Mouse (Mus musculus) megakaryocyte, embryonic 14.5 days (primary cell): ENCODE results near the gene Zkscan14.

Source experiments
- FLI1 ChIP-seq: IDR thresholded peaks from 2 replicates; pipeline ENCODE4 v1.6.1; 2012; ENCODE audit warnings: low read length, inconsistent platforms, mixed read lengths
- GATA1 ChIP-seq: IDR thresholded peaks from 3 replicates; pipeline ENCODE4 v1.6.1; 2012; ENCODE audit warnings: mixed read lengths, low read length, inconsistent platforms, borderline replicate concordance

DNA sequence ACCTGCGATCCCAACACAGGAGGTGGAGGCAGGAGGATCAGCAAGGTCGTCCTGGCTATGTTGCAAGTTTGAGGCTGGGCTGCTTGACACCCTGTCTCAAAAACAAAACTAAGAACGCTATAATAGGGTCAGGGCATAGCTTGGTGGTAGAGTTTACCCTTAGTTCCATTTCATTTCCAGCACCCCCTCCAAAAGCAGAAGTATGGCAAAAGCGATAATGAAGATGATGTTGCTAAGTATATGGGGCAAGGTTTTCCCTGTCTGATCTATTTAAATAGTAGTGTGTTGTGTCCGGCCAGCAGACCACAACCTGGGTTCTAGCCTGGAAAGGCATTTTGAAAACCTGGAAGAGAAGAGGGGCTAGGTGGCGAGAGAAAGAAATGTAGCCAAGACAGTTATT lies 6.3 kb upstream of the Zkscan14 start:
- TF ChIP-seq GATA1 (no peak), FLI1 (no peak)
